Mouse (Mus musculus): ENCODE results near the gene Ints14.

DNA sequence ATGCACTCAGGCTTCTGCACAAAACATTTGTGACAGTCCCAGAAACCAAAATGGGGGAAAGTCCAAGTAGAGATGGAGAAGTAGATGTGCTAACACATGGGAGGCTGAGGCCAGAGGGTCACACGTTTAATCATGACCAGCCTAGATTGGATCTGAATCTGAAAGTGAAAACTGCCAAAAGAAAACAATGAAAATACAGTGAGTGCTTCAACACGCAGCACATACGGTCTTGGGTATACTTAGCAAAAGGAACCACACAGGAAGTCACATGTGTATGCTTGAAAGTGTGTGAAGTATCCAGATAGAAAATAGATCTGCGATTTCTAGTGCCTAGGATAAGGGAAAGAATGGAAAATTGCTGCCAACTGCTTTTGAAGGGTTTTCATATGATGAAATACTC lies 46.1 kb upstream of the Ints14 start:
- TF ChIP-seq MEF2A (IDR thresholded peaks at IDR 0.05; ENCODE audit: borderline replicate concordance, low read depth, low read length) = no peak
- no peak for TF ChIP-seq CTCF (conservative IDR thresholded peaks at IDR 0.05 in 1 of 2, IDR thresholded peaks at IDR 0.05 in 1 of 2; ENCODE audit: low read depth in 2 of 2, low read length in 2 of 2)
- TF ChIP-seq MXI1 (IDR thresholded peaks at IDR 0.05; ENCODE audit: low read depth, low read length) = 0 out of 2 replicates have a peak, but pooled peaks have one; percentile 27
- TF ChIP-seq CHD2 (IDR thresholded peaks at IDR 0.05; ENCODE audit: low read length) = no peak
- no peak for TF ChIP-seq ZNF384 (IDR thresholded peaks at IDR 0.05; ENCODE audit: low read depth, low read length)

All from CH12.LX (cell line).